Mouse (Mus musculus) intestine, postnatal 0 days (tissue): Measurements from ENCODE around the gene Prrt4. TPM values are rescaled to one million over a fixed set of nuclear protein-coding genes. Genes with fewer than 3 reads are reported as not detected.

Source experiments
- ATAC-seq: fragments of 200-750 bp; cut with Nextera tagmentation; 2 replicates; pipeline ENCODE4 v1.8.0; 2017; ENCODE audit warnings: mild to moderate bottlenecking, moderate TSS enrichment, moderate library complexity
- H3K27ac ChIP-seq: fragments of 300-500 bp; sonication (generic); 2 replicates; pipeline ENCODE4 v1.5.1; 2014; ENCODE audit warnings: mild to moderate bottlenecking, low read depth, low read length, moderate library complexity
- H3K27me3 ChIP-seq: fragments of 300-500 bp; sonication (generic); replicated peaks from 2 replicates; pipeline ENCODE4 v1.6.1; 2014; ENCODE audit warnings: low read length, mixed read lengths; ENCODE audit not compliant: control insufficient read depth, insufficient read depth
- H3K36me3 ChIP-seq: fragments of 300-500 bp; sonication (generic); 2 replicates; pipeline ENCODE4 v1.6.1; 2014; ENCODE audit warnings: mild to moderate bottlenecking, moderate library complexity; ENCODE audit not compliant: control insufficient read depth, insufficient read depth
- H3K4me1 ChIP-seq: fragments of 300-500 bp; sonication (generic); replicated peaks from 2 replicates; pipeline ENCODE4 v1.6.1; 2014; ENCODE audit warnings: antibody characterized with exemption, low read length, mixed read lengths; ENCODE audit not compliant: control insufficient read depth, insufficient read depth
- H3K4me2 ChIP-seq: fragments of 300-500 bp; sonication (generic); replicated peaks from 2 replicates; pipeline ENCODE4 v1.6.1; 2014; ENCODE audit warnings: low read depth, mild to moderate bottlenecking, moderate library complexity
- H3K4me3 ChIP-seq: fragments of 300-500 bp; sonication (generic); 2 replicates; pipeline ENCODE4 v1.5.1; 2014; ENCODE audit warnings: low read depth, low read length
- H3K9ac ChIP-seq: fragments of 300-500 bp; sonication (generic); 2 replicates; pipeline ENCODE4 v1.6.1; 2014; ENCODE audit warnings: mild to moderate bottlenecking, low read depth, low read length
- H3K9me3 ChIP-seq: fragments of 300-500 bp; sonication (generic); 2 replicates; pipeline ENCODE4 v1.6.1; 2016; ENCODE audit warnings: mixed run types; ENCODE audit not compliant: control insufficient read depth
- CTCF ChIP-seq: sonication (generic); IDR thresholded peaks from 2 replicates; pipeline ENCODE4 v1.5.1; 2016; ENCODE audit warnings: low read depth, mild to moderate bottlenecking, control low read depth, antibody characterized with exemption, moderate library complexity
- WGBS: fragments of 180-500 bp; shearing (Covaris S2); extraction: QIAGEN DNeasy Blood & Tissue Kit; methylation state at CpG from one replicate; pipeline ENCODE4 v1.1.7; 2014; 5-methylcytosine and 5-hydroxymethylcytosine counted together
- polyA plus RNA-seq: library from polyadenylated mRNA; unstranded; fragments of >200 nt; fragmentation: Nextera tagmentation; extraction: Ambion mirVana; gene quantifications from 2 replicates; pipeline ENCODE4 v1.2.1, GENCODE M21; 2015

Prrt4 gene
- polyA plus RNA-seq, 1 experiment from 2014 or later = 0.23 TPM

DNA sequence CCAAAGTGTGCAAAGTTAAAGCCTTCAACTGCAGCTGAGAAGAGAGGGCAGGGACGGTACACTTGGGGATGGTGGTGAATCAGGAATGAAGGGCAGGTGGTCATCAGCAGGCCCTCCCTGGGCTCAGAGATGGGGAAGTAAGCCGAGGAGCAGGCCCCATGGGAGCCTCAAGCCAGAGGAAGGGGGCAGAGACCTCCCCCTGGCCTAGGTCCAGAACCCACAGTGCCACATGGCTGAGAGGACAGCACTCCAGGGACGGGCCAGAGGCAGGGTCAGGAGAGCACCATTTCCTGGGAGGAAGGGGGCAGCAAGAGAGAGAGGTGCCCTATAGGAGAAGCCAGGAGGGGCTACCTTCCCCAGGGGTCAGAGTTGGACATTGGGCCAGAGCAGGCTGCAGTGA lies 21.1 kb upstream of the Prrt4 start:
- Histone ChIP-seq H3K9me3 (no peaks in the 10 kb centered on the region), H3K4me1 (peaks cover 3% of the 10 kb centered on the region; the same call in 1 of the 2 replicates), H3K27me3 (no peaks in the 10 kb centered on the region), H3K27ac (no peak overlapping the region), H3K4me3 (no peak overlapping the region), H3K36me3 (peaks cover 17% of the 10 kb centered on the region), H3K4me2 (no peak overlapping the region), H3K9ac (no peak overlapping the region)
- 78% methylated on average over 3 of the region's 3 CpGs for WGBS
- no peak for ATAC-seq
- no peak for TF ChIP-seq CTCF

DNA sequence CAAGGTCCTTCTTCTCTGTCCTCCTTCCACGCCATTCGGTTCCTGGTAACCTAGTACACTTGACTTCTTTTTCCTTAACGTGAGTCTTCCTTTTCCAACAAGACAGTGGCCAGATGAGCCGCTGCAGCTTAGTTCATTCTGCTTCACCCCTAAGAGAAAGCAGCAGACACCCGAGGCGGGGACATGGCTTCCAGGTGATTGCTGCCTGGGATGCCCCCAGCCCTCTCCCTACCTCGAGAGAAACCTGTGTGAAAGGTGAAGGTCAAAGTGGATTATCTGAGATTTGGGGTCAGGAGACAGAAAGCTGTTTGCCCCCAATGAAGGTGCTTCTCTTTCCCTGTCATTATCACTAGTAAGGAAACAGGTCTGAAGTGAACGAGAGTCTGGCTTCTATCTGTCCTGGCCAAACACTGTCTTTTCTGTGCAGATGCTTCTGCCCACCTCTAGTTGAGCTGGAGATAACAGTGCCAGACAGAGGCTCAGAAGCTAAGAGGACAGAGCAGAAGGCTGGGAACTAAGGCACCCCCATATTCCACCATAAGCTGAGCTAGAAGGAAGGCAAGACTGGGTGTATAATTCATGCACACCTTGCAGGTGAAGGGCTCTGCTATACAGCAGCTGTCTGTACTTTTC lies 20.0 kb upstream of the Prrt4 start:
- ATAC-seq = no peak
- peaks cover 3% of the 10 kb centered on the region; the same call in 1 of the 2 replicates for H3K4me1 ChIP-seq
- H3K4me3 ChIP-seq = no peak overlapping the region
- WGBS = 38% methylated on average over 8 of the region's 8 CpGs
- H3K9ac ChIP-seq = no peak overlapping the region
- no peaks in the 10 kb centered on the region for H3K9me3 ChIP-seq
- H3K27me3 ChIP-seq = no peaks in the 10 kb centered on the region
- H3K27ac ChIP-seq = no peak overlapping the region
- H3K36me3 ChIP-seq = peaks cover 13% of the 10 kb centered on the region
- no peak for TF ChIP-seq CTCF
- H3K4me2 ChIP-seq = peak overlapping the region; percentile 61

DNA sequence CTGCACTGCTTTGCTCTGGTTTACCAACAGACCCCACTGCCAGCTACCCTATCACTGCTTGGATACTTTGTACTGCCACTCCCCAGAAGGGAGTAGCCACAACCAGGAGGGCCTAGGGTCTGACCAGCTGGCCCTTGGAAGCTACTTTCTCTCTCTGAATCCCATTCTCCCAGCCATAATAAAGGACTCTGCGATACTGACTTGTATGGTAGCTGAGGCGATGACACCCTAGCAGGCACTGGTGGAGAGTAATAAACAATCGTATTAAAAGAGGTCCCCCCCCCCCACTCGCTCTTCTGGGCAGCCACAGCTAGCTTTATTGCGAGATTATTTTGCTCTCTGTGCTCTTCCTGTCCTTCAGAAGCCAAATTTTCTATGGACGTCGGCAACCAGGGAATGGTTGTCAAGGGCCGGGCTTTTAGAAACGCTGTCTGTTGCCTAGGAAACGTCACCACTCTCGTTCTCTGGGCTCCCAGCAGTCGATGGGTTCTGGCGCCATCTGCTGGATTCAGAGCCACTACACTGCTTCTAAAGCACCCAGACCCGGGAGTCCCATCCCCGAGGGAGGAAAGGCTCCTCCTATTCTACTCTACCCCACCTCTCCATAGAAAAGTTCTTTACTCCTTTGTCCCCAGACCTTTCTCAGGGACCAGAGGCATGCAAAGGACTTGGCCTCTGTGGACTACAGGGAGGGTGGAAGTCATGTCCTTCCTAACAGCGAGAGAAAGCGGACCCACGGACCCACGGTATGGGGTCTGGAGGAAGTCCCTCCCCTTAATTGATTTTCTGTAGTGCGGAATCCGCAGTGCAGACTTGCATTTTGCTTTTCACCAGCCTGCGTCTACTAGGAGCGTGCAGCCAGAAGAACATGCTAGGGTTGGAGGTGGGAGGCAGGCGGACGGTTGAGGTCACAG lies 19.2 kb upstream of the Prrt4 start:
- peaks cover 3% of the 10 kb centered on the region; the same call in 1 of the 2 replicates for H3K4me1 ChIP-seq
- TF ChIP-seq CTCF = peak; percentile 96
- peak overlapping the region; percentile 61 for H3K4me2 ChIP-seq
- H3K9me3 ChIP-seq = no peaks in the 10 kb centered on the region
- H3K36me3 ChIP-seq = peaks cover 7% of the 10 kb centered on the region; the same call in 1 of the 2 replicates
- no peak overlapping the region; the same call in 1 of the 2 replicates for H3K9ac ChIP-seq
- no peak overlapping the region for H3K27ac ChIP-seq
- peak; percentile 70 for ATAC-seq
- peak overlapping the region; percentile 21; the same call in 1 of the 2 replicates for H3K4me3 ChIP-seq
- WGBS = 14% methylated on average over 25 of the region's 25 CpGs
- no peaks in the 10 kb centered on the region for H3K27me3 ChIP-seq

DNA sequence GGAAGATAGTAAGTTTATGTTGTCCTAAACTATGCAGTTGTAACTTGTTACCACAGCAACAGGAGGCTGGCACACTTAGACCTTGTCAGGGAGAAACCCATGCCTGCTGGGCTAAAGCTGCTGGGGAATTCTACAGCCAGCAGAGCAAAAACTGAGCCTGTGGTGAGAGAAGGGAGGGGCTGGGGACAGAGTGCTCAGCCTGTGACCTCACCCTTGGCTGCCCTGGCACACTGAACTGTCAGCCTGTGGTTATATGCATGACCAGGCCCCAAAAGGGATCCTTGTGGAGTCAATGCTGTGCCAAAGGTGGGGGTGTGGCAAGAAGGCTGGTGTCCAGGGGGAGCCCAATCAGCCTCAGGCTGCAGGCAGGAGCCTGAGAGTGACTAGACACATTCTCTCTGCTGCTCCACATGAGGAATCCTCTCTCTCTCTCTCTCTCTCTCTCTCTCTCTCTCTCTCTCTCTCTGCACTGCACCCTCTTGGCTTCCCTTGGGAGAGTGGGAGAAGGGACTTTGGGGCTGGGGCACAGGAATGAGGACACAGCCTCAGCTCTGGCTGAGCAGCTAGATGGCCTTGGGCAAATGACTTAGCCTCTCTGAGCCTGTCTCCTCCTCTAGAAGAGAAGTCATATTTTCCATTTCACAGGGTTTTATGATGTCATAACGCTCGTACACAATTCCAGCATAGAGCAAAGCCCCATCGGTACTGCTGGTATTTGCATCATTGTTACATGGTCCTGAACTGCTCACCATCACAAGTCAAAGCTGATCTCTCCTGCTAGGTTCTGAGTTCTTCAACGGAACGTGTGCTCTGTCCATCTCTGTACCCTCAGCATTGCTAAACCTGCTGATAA lies 16.7 kb upstream of the Prrt4 start:
- Histone ChIP-seq H3K4me1 (peaks cover 3% of the 10 kb centered on the region; the same call in 1 of the 2 replicates), H3K27me3 (no peaks in the 10 kb centered on the region), H3K4me3 (no peak overlapping the region), H3K36me3 (no peaks in the 10 kb centered on the region; the same call in 1 of the 2 replicates), H3K4me2 (no peak overlapping the region), H3K9ac (no peak overlapping the region), H3K27ac (no peak overlapping the region), H3K9me3 (no peaks in the 10 kb centered on the region)
- TF ChIP-seq CTCF = no peak
- 0 out of 2 replicates have a peak, but pooled peaks have one; percentile 14 for ATAC-seq
- 76% methylated on average over 5 of the region's 5 CpGs for WGBS

DNA sequence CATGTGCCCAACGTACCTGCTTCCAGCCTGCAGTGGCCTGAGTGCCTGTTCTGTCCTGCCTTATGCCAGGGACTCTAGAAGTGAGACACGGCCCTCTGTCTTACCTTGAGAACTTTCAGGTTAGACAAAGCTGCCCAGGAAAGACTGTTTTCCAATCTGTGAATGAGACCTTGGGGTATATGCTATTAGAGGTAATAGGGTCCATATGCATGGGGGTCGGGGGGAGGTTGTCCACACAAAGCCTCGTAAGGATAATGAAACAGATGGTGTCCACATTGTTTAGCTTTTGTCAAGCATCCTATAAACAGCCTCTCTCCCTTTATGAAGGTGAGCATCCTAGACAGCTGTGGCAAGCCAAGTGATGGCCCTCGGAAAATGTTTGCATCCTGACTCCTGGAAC lies 15.8 kb upstream of the Prrt4 start:
- Histone ChIP-seq H3K27ac (no peak overlapping the region), H3K4me2 (no peak overlapping the region), H3K36me3 (no peaks in the 10 kb centered on the region), H3K4me3 (no peak overlapping the region), H3K9me3 (no peaks in the 10 kb centered on the region), H3K4me1 (peaks cover 3% of the 10 kb centered on the region; the same call in 1 of the 2 replicates), H3K9ac (no peak overlapping the region), H3K27me3 (no peaks in the 10 kb centered on the region)
- no peak for ATAC-seq
- TF ChIP-seq CTCF = no peak
- 75% methylated on average over 5 of the region's 5 CpGs for WGBS
